Mouse (Mus musculus) heart, adult 2 months (tissue): ENCODE results near the gene Palb2. TPM values are rescaled to one million over a fixed set of nuclear protein-coding genes. Genes with fewer than 3 reads are reported as not detected.
A peak's percentile ranks its signal among the peaks of the same experiment; 100 is the strongest.

ENCODE experiments used
- DNase-seq, 2 experiments: peaks; one replicate each; pipeline ENCODE4 v3.0.0; 2021
- H3K27ac ChIP-seq: fragments of 200-600 bp; 2 replicates; pipeline ENCODE4 v1.8.1; 2022
- H3K27me3 ChIP-seq: fragments of 200-500 bp; 2 replicates; pipeline ENCODE4 v1.6.1; 2012; ENCODE audit warnings: mild to moderate bottlenecking, low read length, inconsistent platforms, mixed read lengths; ENCODE audit not compliant: control insufficient read depth, insufficient read depth
- H3K36me3 ChIP-seq: fragments of 200-500 bp; 2 replicates; pipeline ENCODE4 v1.6.1; 2012; ENCODE audit warnings: low read length, inconsistent platforms; ENCODE audit not compliant: control insufficient read depth, insufficient read depth
- H3K4me1 ChIP-seq: fragments of 200-500 bp; 2 replicates; pipeline ENCODE4 v1.6.1; 2011; ENCODE audit warnings: low read length; ENCODE audit not compliant: control insufficient read depth, insufficient read depth
- H3K4me3 ChIP-seq: fragments of 200-600 bp; 2 replicates; pipeline ENCODE4 v1.8.1; 2022
- H3K79me2 ChIP-seq: fragments of 200-500 bp; replicated peaks from 2 replicates; pipeline ENCODE4 v1.6.1; 2012; ENCODE audit warnings: mild to moderate bottlenecking, inconsistent platforms, low read length, moderate library complexity, mixed read lengths; ENCODE audit not compliant: control insufficient read depth, insufficient read depth
- H3K9ac ChIP-seq: fragments of 200-500 bp; 2 replicates; pipeline ENCODE4 v1.6.1; 2012; ENCODE audit warnings: low read depth, mild to moderate bottlenecking, control low read depth, inconsistent platforms, low read length, mixed read lengths
- CTCF ChIP-seq: fragments of 200-600 bp; IDR thresholded peaks from 2 replicates; pipeline ENCODE4 v1.8.1; 2022; ENCODE audit warnings: antibody characterized with exemption, mild to moderate bottlenecking, moderate library complexity
- EP300 ChIP-seq: fragments of 200-500 bp; IDR thresholded peaks from 2 replicates; pipeline ENCODE4 v1.6.1; 2011; ENCODE audit warnings: low read depth, low read length, control low read depth; ENCODE audit not compliant: insufficient read depth
- POLR2A ChIP-seq: fragments of 200-500 bp; IDR thresholded peaks from 2 replicates; pipeline ENCODE4 v1.6.1; 2011; ENCODE audit warnings: mild to moderate bottlenecking, low read depth, low read length, control low read depth; ENCODE audit not compliant: insufficient read depth
- WGBS: fragments of 180-500 bp; shearing (Covaris S2); methylation state at CpG from one replicate; pipeline ENCODE4 v1.1.7; 2018; 5-methylcytosine and 5-hydroxymethylcytosine counted together
- intact Hi-C: fragments of 180-260 bp; cut with DNase I; formaldehyde crosslinking; loops from one replicate; pipeline ENCODE4 v1.15.1; 2025
- polyA plus RNA-seq: library from polyadenylated mRNA; depleted of rRNA; stranded (reverse); fragments of >200 nt; gene quantifications from 2 replicates; pipeline ENCODE4 v1.2.3, GENCODE M21; 2012
- total RNA-seq, 2 experiments: library from RNA; stranded (reverse); gene quantifications; 2 replicates each; pipeline ENCODE4 v1.2.3; 2021

The Palb2 gene
- total and polyA plus RNA-seq, 3 experiments, result 0.55 to 0.74 (median 0.63) TPM

DNA sequence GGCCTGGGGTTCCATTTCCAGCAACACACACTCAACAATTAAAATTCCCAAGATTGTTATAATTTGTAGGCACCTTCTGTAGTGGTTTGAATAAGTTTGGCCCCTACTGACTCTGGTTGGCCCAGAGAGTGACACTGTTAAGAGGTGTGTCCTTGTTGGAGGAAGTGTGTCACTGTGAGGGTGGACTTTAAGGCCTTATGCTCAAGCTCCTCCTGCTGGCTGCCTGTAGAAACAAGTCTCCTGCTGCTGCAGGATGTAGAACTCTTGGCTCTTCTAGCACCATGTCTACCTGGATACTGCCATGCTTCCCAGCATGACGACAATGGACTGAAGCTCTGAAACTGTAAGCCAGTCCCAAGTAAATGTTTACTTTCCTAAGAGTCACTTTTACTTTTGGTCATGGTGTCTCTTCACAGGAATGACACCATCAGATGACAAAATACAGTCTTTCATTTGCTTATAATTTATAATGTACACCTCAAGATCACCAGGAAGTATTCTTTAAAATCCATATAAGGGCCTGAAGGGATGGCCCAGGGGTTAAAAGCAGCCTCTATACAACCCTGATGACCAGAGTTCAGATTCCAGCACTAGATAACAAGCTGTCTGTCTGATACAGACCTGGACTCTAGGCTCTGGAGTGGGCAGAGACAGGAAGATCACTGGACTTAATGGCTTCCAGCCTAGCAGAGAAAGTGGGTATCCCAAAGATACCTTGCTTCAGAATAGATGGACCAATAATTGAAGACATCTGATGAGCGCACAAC is 38.0 kb downstream of the Palb2 start:
- intact Hi-C loops, result no loop called here
- no peak overlapping the region for H3K27ac ChIP-seq
- TF ChIP-seq CTCF, result peak; percentile 50
- TF ChIP-seq EP300, result no peak
- H3K4me1 ChIP-seq, result peaks cover 3% of the 10 kb centered on the region
- H3K4me3 ChIP-seq, result no peak overlapping the region
- H3K9ac ChIP-seq, result no peak overlapping the region
- no peak for DNase-seq
- WGBS, result 83% methylated on average over 2 of the region's 2 CpGs
- peaks cover 39% of the 10 kb centered on the region for H3K36me3 ChIP-seq
- H3K27me3 ChIP-seq, result no peaks in the 10 kb centered on the region
- peaks cover 6% of the 10 kb centered on the region for H3K79me2 ChIP-seq

DNA sequence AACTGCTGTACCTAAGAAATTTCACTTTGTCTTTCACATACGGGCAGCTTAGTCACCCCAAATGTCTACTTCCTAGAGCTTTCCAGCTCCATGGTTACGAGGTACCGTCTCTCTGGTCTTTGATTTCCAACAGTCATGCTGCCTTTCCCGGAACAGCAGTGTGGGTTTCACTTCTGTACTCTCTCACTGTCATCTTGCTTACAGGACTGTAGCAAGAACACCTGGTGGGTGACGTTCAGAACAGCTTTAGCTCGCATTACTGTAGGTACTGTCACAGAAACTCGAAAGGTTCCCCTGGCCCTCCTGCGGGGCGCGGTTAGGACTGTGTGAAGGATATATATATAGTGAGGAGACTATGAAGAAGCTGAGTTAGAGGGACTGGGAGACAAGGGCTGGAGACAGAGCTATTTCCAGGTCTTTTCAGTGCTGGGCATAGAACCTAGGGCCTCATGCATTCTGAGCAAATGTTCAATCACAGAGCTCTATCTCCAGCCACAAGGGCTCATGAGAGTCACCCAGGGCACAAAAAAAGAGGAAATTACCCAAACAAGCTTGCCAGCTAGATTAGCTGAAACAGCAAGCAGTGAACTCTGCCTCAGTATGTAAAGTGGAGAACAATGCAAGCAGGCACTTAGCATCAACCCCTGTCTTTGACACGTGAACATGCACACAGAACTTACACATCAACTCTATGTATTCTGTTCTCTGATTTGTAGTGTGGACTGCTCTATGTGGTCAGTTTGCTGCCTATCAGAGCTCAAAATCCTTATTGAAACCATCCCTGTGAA is 45.4 kb downstream of the Palb2 start:
- H3K27me3 ChIP-seq, result no peaks in the 10 kb centered on the region
- H3K9ac ChIP-seq, result no peak overlapping the region
- WGBS, result 86% methylated on average over 11 of the region's 11 CpGs
- no peaks in the 10 kb centered on the region for H3K4me1 ChIP-seq
- TF ChIP-seq POLR2A (no peak), EP300 (no peak), CTCF (no peak)
- intact Hi-C loops, result no loop called here
- peaks cover 20% of the 10 kb centered on the region for H3K36me3 ChIP-seq
- DNase-seq, result no peak
- no peak overlapping the region for H3K4me3 ChIP-seq
- H3K79me2 ChIP-seq, result peaks cover 1% of the 10 kb centered on the region; the same call in 1 of the 2 replicates
- no peak overlapping the region for H3K27ac ChIP-seq

DNA sequence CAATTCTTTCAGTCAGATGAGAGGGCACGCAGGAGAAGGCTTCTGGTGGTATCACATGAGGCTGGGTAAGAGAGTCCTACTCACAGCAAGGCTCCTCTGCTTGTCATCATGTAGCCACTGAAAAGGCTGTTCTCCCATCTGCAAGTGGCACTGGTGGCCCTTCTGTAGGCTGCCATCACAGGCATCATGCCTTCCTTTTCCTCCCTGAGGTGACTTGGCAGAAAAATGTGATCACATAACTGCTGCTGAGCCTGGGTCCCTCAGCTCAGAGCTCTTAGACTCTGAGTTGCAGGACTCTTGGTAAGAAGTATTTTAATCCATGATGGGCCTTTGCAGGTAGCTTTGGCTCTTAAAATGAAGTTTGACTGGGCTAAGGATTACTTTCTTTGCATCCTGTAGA is 51.7 kb downstream of the Palb2 start:
- Histone ChIP-seq H3K4me1 (peaks cover 4% of the 10 kb centered on the region), H3K79me2 (no peaks in the 10 kb centered on the region), H3K9ac (no peak overlapping the region), H3K4me3 (no peak overlapping the region), H3K27me3 (no peaks in the 10 kb centered on the region), H3K27ac (no peak overlapping the region), H3K36me3 (peaks cover 8% of the 10 kb centered on the region)
- intact Hi-C loops, result no loop called here
- TF ChIP-seq POLR2A, result no peak
- no peak for TF ChIP-seq CTCF
- no peak for TF ChIP-seq EP300
- DNase-seq, result no peak
- WGBS, result 74% methylated on average over 1 of the region's 1 CpGs

DNA sequence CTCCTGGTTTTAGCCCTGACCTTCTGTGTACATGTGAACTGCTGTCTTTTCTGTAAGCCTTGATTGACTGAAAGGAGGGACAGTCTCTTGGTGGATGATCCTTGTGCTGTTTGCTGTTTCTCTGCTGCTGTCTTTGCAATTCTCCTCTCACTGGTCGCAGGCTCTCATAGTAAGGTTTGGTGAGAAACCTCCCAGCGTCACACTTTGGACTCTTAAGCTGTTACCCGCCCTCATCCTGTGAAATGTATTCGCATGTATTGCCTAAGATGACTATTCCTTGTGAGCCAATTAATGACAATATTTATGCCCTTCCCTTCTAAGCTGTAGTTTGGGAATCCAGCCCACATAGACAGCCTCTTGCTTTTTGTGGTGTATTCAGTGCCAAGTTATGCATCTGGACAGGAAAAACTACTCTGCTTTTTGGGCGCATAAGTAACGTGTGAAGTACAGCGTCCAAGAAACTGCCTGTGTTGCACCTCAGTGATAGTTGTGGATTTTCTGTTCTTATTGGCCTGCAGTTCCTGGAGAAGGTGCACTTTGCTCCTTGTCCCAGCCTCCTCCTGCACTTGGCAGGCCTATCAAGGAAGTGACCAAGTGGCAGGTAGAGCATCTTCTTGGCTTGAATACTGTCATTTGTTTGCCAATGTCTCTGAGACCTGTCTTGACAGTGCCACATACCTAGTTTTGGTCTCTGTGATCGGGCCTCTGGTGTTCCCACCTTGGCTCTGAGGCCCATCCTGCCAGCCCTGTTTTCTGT is 52.8 kb downstream of the Palb2 start:
- TF ChIP-seq EP300, result no peak
- TF ChIP-seq CTCF, result no peak
- no peak for TF ChIP-seq POLR2A
- DNase-seq, result no peak
- no peaks in the 10 kb centered on the region for H3K79me2 ChIP-seq
- no peak overlapping the region for H3K27ac ChIP-seq
- peaks cover 8% of the 10 kb centered on the region for H3K36me3 ChIP-seq
- no peak overlapping the region for H3K9ac ChIP-seq
- WGBS, result 73% methylated on average over 8 of the region's 8 CpGs
- intact Hi-C loops, result no loop called here
- H3K4me1 ChIP-seq, result peaks cover 4% of the 10 kb centered on the region
- H3K4me3 ChIP-seq, result no peak overlapping the region
- no peaks in the 10 kb centered on the region for H3K27me3 ChIP-seq

DNA sequence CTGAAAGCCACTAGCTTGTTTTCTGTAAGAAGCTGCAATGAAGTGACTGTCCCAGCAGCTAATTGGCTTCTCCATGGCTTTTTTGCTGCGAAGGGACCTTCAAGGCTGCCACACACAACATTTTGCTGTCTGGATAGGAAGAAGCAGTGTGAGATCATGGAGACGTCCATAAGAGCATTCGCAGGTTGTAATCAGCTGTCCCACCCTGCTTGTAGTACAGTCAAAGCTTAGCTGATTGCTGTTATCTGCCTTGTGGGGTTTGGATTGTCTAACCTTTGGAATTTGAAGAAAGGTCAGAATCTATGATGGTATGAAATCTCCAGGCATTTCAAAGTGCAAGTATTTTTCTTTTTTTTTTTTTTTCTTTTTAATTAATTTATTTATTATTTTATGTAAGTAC is 58.4 kb downstream of the Palb2 start:
- peaks cover 3% of the 10 kb centered on the region for H3K79me2 ChIP-seq
- H3K36me3 ChIP-seq, result peaks cover 28% of the 10 kb centered on the region
- WGBS, result 65% methylated on average over 3 of the region's 3 CpGs
- peaks cover 4% of the 10 kb centered on the region; the same call in 1 of the 2 replicates for H3K4me1 ChIP-seq
- no peak overlapping the region for H3K4me3 ChIP-seq
- TF ChIP-seq POLR2A, result no peak
- TF ChIP-seq EP300, result no peak
- no peak for TF ChIP-seq CTCF
- intact Hi-C loops, result no loop called here
- H3K9ac ChIP-seq, result no peak overlapping the region
- no peak overlapping the region for H3K27ac ChIP-seq
- H3K27me3 ChIP-seq, result no peaks in the 10 kb centered on the region
- no peak for DNase-seq
